Mouse (Mus musculus) frontal cortex, postnatal 14 days (tissue): Measurements from ENCODE around the gene Drd3.

Source experiments
- DNase-seq, 2 experiments: peaks; one replicate each; pipeline ENCODE4 v3.0.0; 2022; ENCODE audit warnings: low spot score in 2 of 2

Gene Drd3

DNA sequence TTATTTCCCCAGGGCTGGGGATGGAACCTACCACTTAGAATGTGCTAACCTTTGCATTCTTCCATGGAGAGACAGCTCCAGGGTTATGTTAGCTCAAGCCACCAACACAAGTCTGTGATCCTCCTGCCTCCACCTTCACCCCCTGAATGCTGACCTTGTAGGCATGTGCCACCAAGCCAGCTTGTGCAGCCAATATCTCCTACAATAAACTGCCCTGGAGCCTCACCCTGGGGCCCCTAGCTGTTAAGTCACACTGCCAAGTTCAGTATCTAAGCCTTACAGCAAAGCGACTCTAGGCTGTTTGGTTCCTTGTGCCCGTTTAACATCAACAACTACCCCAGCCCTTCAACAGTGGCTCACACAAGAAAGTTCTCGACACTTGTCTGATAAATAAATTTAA lies 47.3 kb downstream of the Drd3 start:
- DNase-seq = no peak

DNA sequence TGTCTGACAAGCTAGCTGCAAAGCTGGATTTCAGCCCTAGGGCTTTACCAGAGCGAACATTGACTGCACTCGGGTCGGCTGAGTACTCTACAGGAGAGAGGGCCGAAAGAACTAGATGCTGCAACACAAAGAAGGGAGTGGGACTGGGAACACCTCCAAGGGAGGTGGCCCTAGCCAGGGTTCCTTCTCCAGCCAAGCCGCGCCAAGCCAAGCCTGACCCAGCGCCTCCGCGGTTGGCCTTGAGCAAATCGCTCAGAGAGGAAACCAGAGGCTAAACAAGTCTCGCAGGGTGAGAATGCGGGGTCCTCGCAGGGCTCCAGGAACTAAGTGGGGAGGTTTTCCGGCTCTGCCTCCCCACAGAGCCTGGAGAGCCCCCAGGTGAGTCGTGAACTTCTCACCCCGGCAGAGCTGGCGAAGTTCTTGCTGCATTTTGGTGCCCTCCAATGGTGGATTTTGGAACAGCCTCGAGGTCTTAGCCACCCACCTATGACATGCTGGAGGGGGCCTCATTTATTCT lies 48.0 kb downstream of the Drd3 start:
- peak; percentile 37 to 69 for DNase-seq

GRCm38 (mm10) chr16:43802466-43802865 lies 48.6 kb downstream of the Drd3 start:
- no peak for DNase-seq

DNA sequence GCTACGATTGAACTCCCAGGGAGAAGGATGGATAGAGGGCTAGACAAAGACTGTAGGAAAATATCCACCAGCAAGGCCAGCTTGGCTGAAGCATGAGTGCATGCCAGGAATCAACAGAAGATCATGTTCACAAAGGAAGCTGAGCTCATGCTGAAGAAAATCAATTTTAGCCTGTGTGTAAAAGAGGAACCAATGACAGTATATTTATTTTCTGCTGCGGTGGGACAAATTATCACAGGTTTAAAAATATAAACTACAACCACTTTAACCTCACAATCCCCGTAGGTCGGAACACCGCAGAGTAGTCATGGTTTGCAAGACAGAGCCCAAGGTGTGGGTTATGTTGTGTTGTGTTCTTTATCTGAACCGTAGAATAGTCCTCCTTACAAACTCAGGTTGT lies 50.5 kb downstream of the Drd3 start:
- no peak for DNase-seq

GRCm38 (mm10) chr16:43807048-43807447 lies 53.2 kb downstream of the Drd3 start:
- no peak for DNase-seq

DNA sequence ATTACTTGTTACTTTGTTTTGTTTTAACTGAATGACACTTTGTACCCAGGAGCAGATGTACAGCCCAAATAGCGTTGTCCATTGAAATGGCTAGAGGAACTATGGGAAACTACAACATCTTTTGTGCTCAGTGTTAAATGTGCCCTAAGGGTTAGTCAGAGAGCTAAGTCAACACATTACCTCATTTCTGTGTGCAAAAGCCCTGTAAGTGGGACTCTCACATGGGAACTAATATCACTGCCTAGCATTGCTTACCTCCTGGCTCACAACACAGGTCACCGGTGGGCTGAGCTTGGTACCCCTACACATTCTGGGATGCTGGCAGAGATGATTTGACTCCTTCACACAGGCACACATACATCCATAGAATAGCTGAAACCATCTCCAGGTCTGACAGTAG lies 55.6 kb downstream of the Drd3 start:
- DNase-seq = no peak

GRCm38 (mm10) chr16:43811402-43811801 lies 57.6 kb downstream of the Drd3 start:
- no peak for DNase-seq

- no peak for DNase-seq
These were observed 60.8 kb downstream of the Drd3 start for GRCm38 (mm10) chr16:43814644-43815043.

DNA sequence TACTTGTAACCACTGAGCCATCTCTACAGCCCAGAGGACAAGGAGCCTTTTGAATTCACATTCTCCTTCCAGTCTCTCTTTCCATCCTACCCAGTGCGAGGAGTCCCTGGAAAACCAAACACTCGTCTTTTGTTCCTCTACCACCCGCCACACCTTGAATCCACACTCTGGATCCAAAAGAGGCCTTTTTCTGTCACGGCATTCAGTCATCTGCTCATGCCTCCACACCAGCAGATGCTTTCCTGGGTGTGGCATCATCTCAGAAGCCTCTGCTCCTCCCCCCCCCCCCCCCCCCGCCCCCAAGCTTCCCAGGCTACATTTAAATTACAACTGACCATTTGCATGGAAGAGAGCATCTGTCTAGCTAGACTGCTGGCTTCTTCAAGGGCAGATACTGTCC lies 62.5 kb downstream of the Drd3 start:
- no peak for DNase-seq

DNA sequence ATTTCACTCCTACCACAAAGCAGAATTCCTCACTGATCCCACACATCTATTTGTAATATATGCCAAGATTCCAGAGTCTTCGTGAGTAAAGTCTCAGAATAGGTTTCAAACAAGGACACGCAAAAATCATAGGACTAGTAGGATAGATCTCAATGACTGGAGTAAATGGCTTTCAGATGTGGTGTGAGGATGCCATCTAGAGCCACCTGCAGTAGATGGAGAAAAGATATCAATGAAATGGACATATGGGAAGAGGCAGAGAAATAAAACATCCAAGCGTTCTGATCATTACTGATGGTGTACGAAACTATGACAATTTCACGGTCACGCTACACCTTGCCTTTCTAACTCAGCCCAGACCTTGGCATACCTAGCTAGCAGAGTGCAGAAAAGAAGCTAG lies 64.6 kb downstream of the Drd3 start:
- no peak for DNase-seq

DNA sequence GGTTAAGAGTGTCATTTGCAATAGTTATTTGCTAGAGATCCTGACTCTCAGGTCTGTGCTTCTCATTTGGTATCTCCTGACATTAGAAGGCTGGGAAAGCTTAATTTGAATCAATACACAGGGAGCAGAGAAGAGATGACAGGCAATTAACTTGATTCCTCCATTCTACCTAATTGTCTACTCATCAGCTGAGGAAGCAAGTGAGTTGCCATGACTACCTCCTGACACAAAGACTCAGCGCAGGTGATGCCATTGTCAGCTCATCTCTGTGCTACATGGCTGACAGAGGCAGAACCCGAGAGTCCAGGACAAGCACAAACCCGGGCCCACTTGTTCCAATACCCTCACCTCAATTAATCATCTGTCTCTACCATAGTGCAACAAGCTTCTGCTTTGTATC lies 73.7 kb downstream of the Drd3 start:
- no peak for DNase-seq

DNA sequence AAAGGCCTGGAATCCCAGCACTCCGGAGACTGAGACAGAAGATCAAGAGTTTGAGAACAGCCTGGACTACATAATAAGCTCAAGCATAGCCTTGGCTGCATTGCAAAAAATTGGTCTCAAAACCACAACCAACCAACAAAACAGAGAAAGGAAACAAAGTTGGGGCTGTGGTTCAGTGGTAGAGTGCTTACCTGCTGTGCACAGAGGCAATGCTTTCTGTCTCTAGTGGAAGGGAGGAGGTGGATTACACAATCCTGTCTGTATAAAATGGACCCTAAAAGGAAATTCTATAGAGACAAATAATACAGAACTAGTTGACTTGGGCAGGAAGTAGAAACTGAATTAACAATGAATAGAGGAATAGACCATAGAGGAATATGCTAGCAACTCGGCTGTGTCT lies 78.1 kb downstream of the Drd3 start:
- DNase-seq = no peak

- no peak for DNase-seq
These were observed 87.4 kb downstream of the Drd3 start for GRCm38 (mm10) chr16:43841236-43841635.

- no peak for DNase-seq
These were observed 96.0 kb downstream of the Drd3 start for GRCm38 (mm10) chr16:43849839-43850238.

- DNase-seq = no peak
These were observed 105.2 kb downstream of the Drd3 start for GRCm38 (mm10) chr16:43858941-43859476.

- DNase-seq = no peak
These were observed 106.8 kb downstream of the Drd3 start for GRCm38 (mm10) chr16:43860624-43861023.

DNA sequence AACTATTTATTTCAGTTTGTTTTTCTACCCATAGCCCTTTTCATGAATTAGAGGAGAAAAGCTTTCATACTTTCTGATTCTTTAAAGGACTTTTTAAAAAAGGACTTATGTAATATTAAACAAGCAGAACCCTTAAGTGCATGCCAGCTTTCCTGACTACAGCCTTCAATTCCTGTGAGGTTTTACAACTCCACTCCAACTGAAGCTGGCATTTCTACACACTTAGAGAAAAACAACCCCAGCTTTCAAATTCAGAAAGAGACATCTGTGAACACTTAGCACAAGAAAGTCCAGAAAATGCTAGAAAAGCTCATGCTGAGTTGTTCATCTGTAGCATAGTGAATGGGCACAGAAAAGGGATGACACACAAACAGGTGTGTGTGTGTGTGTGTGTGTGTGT lies 116.0 kb downstream of the Drd3 start:
- DNase-seq = no peak

- DNase-seq = no peak
These were observed 117.6 kb downstream of the Drd3 start for GRCm38 (mm10) chr16:43871419-43871818.
